Mouse (Mus musculus) embryo, embryonic 11.5 days (tissue): Measurements from ENCODE around the gene Vdr.

Source experiments
- DNase-seq: peaks from one replicate; pipeline ENCODE4 v3.0.0-alpha.2; 2012; ENCODE audit warnings: low read depth, low spot score

Gene Vdr

DNA sequence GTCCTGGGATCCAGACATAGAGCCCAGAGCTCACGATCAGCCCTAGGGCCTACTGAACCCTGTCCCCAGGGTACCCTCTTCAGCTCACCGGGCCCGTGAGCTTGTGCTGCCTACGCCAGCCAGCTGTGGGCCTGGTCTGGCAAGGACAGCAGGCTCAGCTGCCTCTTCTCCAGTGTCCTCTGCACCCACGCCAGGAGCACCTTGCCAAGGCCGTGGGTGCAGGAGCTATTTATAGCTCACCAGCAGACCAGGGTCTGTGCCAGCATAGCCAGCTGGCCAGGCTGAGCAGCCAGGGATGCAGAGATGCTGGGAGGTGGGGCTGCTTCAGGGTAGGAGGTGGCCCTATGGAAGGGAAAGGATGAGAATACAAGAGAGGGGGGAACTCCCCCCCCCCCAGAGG is 98.3 kb downstream of the Vdr start:
- no peak for DNase-seq

DNA sequence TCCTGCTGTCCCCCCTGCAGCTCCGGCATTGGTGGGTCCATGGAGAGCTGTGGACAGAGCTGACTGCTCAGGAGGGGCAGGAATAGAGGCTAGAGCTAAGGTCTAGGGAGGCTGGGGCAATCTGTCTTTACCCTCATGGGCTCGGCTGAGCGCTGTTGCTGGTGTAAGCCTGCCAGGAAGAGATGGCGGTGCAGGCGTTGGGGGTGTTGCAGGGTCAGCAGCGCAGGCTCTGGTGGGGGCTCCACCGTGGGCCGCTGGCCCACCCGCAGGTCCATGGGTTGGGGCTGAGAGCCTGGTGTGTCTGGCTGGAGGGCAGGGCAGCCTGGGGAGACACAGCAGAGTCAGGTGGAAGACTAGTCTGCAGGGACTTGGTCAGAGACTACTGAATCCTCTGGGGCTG is 99.1 kb downstream of the Vdr start:
- no peak for DNase-seq

DNA sequence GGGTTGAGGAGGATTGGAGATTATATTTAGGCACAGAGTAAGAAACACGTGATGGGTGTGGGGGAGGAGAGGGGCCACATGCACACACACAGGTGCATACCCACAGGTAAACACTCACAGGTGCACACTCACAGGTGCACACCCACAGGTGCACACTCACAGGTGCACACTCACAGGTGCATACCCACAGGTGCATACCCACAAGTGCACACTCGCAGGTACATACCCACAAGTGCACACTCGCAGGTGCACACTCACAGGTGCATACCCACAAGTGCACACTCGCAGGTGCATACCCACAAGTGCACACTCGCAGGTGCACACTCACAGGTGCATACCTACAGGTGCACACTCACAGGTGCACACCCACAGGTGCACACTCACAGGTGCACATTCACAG is 100.0 kb downstream of the Vdr start:
- DNase-seq = no peak

DNA sequence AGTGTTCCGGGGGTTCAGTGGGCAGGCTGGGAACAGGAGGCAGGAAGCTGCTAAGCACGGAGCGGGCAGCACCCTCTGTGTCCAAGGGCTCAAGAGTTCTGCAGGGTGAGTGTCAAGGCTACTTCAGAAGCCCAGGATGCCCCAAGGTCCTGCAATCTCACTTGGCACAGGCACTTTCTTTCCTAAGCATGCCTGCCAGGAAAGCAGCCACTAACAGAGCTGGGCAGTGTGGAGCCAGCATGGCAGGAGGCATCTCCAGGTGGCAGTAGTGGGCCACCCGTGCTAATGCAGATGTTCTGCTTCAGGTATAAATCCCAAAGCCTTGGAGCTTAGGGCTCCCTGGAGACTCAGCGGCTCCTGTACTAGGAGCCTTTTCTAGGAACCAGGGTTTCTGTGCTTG is 100.5 kb downstream of the Vdr start:
- DNase-seq = no peak

DNA sequence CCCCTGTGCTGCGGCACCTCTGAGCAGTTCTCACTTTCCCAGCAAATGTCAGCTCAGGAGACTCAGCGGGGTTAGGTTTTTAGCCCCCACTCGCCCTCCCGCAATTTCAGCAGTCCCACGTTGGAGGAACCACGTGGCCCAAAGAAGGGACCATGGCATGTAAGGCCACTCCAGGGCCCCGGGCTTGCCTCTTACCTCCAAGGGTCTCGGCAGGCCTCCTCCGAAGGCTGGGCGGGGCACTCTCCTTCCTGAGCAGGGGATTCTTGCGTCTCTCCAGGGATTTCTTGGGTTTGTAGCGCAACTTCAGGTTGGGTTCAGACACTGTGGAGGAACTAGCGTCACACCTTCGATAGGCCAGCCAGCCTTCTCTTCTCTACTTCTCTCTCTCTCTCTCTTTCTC is 101.2 kb downstream of the Vdr start:
- DNase-seq = no peak

DNA sequence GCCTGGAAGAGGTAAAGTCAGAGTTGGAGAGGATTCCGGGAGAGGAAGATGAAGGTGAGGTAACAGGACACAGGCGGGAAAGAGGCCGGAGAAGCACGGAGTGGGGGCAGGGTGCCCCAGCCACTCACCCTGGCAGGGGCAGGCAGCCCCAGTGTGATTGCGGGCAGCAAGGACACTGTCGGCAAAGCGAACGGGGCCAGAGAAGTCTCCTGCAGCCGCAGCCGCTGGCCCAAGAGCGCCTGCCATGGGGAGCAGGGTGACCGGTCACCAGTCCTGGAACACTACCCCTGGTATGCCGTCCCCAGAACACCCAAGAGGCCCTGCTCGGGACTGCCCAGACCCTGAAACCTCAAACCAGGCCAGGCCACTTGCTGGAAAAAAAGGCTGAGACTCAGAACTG is 101.9 kb downstream of the Vdr start:
- DNase-seq = no peak

DNA sequence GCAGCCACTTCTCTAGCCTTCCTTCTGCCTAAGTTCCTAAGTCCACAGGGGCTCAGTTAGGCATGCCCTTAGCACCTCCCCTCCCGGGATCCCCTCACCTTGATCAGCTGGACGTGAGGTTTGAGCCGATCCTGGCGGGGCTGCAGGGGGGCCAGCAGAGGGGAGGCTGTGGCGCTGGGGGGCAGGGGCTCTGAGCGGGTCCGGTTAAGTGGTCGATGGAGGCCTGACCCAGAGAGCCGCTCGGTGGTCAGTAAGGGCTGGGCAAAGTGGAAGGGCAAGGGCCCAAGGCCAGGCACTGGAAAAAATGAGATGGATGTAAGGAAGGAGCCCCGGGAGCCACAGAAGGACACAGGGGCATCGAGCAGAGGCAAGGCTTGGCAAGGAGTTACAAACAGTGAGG is 102.6 kb downstream of the Vdr start:
- DNase-seq = no peak
